Comparison of ENCODE assay signal across 10 mouse cellular contexts in genomic region chr19:6994489-6994888, GRCm38 (mm10). TPM values are rescaled to one million over a fixed set of nuclear protein-coding genes. Genes with fewer than 3 reads are reported as not detected.
A peak's percentile ranks its signal among the peaks of the same experiment; 100 is the strongest.
DNase-seq lines count a peak whose midpoint lies in the region; ATAC-seq and TF ChIP-seq lines count a peak whose summit lies in the region.
"Had no signal": no experiment of that assay in that cellular context is flagged by ENCODE, and none has a peak within 500 bp of the region (broad histone marks: within the 10 kb centered on the region; RNA-seq: fewer than 3 reads in every experiment).

No protein-coding gene starts in this region.

- no peaks in the 10 kb centered on the region for H3K27me3 ChIP-seq in forebrain, embryonic 13.5 days
- H3K27me3 ChIP-seq in forebrain, embryonic 12.5 days: no peaks in the 10 kb centered on the region
- H3K27me3 ChIP-seq in kidney, postnatal 0 days (ENCODE audit: insufficient read depth, low read length): no peaks in the 10 kb centered on the region
- H3K27me3 ChIP-seq in embryonic facial prominence, embryonic 11.5 days (ENCODE audit: control insufficient read depth, insufficient read depth, low read length): no peaks in the 10 kb centered on the region
- no peaks in the 10 kb centered on the region for H3K27me3 ChIP-seq in liver, postnatal 0 days (ENCODE audit: insufficient read depth, low read length)

- peaks cover 51% of the 10 kb centered on the region for H3K4me1 ChIP-seq in forebrain, embryonic 13.5 days
- peaks cover 49% of the 10 kb centered on the region for H3K4me1 ChIP-seq in forebrain, embryonic 12.5 days
- peaks cover 31% of the 10 kb centered on the region for H3K4me1 ChIP-seq in kidney, postnatal 0 days (replicated peaks; ENCODE audit: insufficient read depth, low read length)
- H3K4me1 ChIP-seq in embryonic facial prominence, embryonic 11.5 days (ENCODE audit: control insufficient read depth, insufficient read depth, low read length): peaks cover 12% of the 10 kb centered on the region
- H3K4me1 ChIP-seq in liver, postnatal 0 days (ENCODE audit: insufficient read depth): peaks cover 34% of the 10 kb centered on the region

- H3K4me2 ChIP-seq in forebrain, embryonic 13.5 days: peak overlapping the region; percentile 83; the same call in 1 of the 2 replicates
- H3K4me2 ChIP-seq in forebrain, embryonic 12.5 days: no peak overlapping the region
- H3K4me2 ChIP-seq in kidney, postnatal 0 days (ENCODE audit: low read length): peak overlapping the region; percentile 90
- H3K4me2 ChIP-seq in embryonic facial prominence, embryonic 11.5 days (ENCODE audit: low read depth, low read length): no peak overlapping the region
- H3K4me2 ChIP-seq in liver, postnatal 0 days (ENCODE audit: low read depth, low read length): peak overlapping the region; percentile 95; the same call in 1 of the 2 replicates

- no peak for TF ChIP-seq EP300 in liver, postnatal 0 days (IDR thresholded peaks at IDR 0.05; ENCODE audit: low read depth)

- no peak for TF ChIP-seq CTCF in kidney, postnatal 0 days (IDR thresholded peaks at IDR 0.05; ENCODE audit: low read depth)
- TF ChIP-seq CTCF in liver, postnatal 0 days (IDR thresholded peaks at IDR 0.05; ENCODE audit: low read depth): no peak

- peaks cover 15% of the 10 kb centered on the region for H3K36me3 ChIP-seq in forebrain, embryonic 13.5 days (ENCODE audit: poor library complexity, severe bottlenecking)
- H3K36me3 ChIP-seq in forebrain, embryonic 12.5 days (replicated peaks): peaks cover 11% of the 10 kb centered on the region
- peaks cover 7% of the 10 kb centered on the region; the same call in 1 of the 2 replicates for H3K36me3 ChIP-seq in kidney, postnatal 0 days (ENCODE audit: insufficient read depth, low read length)
- peaks cover 3% of the 10 kb centered on the region for H3K36me3 ChIP-seq in embryonic facial prominence, embryonic 11.5 days (replicated peaks; ENCODE audit: control insufficient read depth, insufficient read depth, low read depth, low read length)
- H3K36me3 ChIP-seq in liver, postnatal 0 days (replicated peaks; ENCODE audit: insufficient read depth, low read length): peaks cover 15% of the 10 kb centered on the region

- no peak for ATAC-seq in forebrain, embryonic 13.5 days
- no peak for ATAC-seq in forebrain, embryonic 12.5 days (ENCODE audit: low FRiP score)
- no peak for ATAC-seq in kidney, postnatal 0 days (replicated peaks; ENCODE audit: low FRiP score, low read depth)
- no peak for ATAC-seq in embryonic facial prominence, embryonic 11.5 days (replicated peaks; ENCODE audit: insufficient number of reproducible peaks, low FRiP score, low TSS enrichment, low read depth)
- no peak for ATAC-seq in liver, postnatal 0 days
- ATAC-seq: CD4-positive, CD25-positive, alpha-beta regulatory T cell, adult 4 months had no signal

- no peak for DNase-seq in kidney, postnatal 0 days (ENCODE audit: low spot score)
- DNase-seq in kidney, postnatal 36 days: no peak
- no peak for DNase-seq in embryonic facial prominence, embryonic 11.5 days (ENCODE audit: low spot score)
- no peak for DNase-seq in liver, postnatal 0 days
- DNase-seq in gastrocnemius, postnatal 10 days: no peak
- no peak for DNase-seq in ovary, postnatal 10 days (ENCODE audit: low spot score)
- DNase-seq: lung, postnatal 14 days had no signal

- H3K4me3 ChIP-seq in forebrain, embryonic 13.5 days: peak overlapping the region; percentile 64; the same call in 1 of the 2 replicates
- H3K4me3 ChIP-seq in forebrain, embryonic 12.5 days (replicated peaks): no peak overlapping the region
- H3K4me3 ChIP-seq in kidney, postnatal 0 days (replicated peaks; ENCODE audit: low read depth, low read length): 0 out of 2 replicates have a peak overlapping the region, but pooled peaks have one; percentile 3
- H3K4me3 ChIP-seq in embryonic facial prominence, embryonic 11.5 days (ENCODE audit: low read depth, low read length): no peak overlapping the region
- H3K4me3 ChIP-seq in liver, postnatal 0 days (ENCODE audit: low read depth, low read length): no peak overlapping the region

- no peak overlapping the region for H3K27ac ChIP-seq in forebrain, embryonic 13.5 days
- no peak overlapping the region for H3K27ac ChIP-seq in forebrain, embryonic 12.5 days
- H3K27ac ChIP-seq in kidney, postnatal 0 days: no peak overlapping the region
- no peak overlapping the region for H3K27ac ChIP-seq in embryonic facial prominence, embryonic 11.5 days (replicated peaks; ENCODE audit: low read depth, low read length)
- no peak overlapping the region for H3K27ac ChIP-seq in liver, postnatal 0 days (ENCODE audit: low read depth)

- no peak overlapping the region for H3K9ac ChIP-seq in forebrain, embryonic 13.5 days
- no peak overlapping the region for H3K9ac ChIP-seq in forebrain, embryonic 12.5 days
- no peak overlapping the region for H3K9ac ChIP-seq in kidney, postnatal 0 days (ENCODE audit: low read depth, low read length)
- peak overlapping the region; percentile 13 for H3K9ac ChIP-seq in embryonic facial prominence, embryonic 11.5 days (replicated peaks; ENCODE audit: low read length)
- no peak overlapping the region for H3K9ac ChIP-seq in liver, postnatal 0 days (replicated peaks)

- no peaks in the 10 kb centered on the region for H3K9me3 ChIP-seq in forebrain, embryonic 13.5 days (replicated peaks)
- no peaks in the 10 kb centered on the region for H3K9me3 ChIP-seq in forebrain, embryonic 12.5 days
- H3K9me3 ChIP-seq in kidney, postnatal 0 days (replicated peaks; ENCODE audit: low read length): no peaks in the 10 kb centered on the region
- H3K9me3 ChIP-seq in embryonic facial prominence, embryonic 11.5 days (replicated peaks; ENCODE audit: control insufficient read depth, low read length): no peaks in the 10 kb centered on the region
- H3K9me3 ChIP-seq in liver, postnatal 0 days (ENCODE audit: low read length): no peaks in the 10 kb centered on the region

- 84% methylated on average over 8 of the region's 8 CpGs for WGBS in forebrain, embryonic 13.5 days
- WGBS in forebrain, embryonic 12.5 days: 91% methylated on average over 8 of the region's 8 CpGs
- WGBS in kidney, postnatal 0 days: 64% methylated on average over 8 of the region's 8 CpGs
- 86% methylated on average over 8 of the region's 8 CpGs for WGBS in embryonic facial prominence, embryonic 11.5 days
- 91% methylated on average over 8 of the region's 8 CpGs for WGBS in liver, postnatal 0 days (ENCODE audit: insufficient replicate concordance)

RNA-seq across cellular contexts. Expression of gene Nudt22, which starts 1.4 kb away (rescaled TPM):
- 19.1 TPM in 2 replicates for polyA plus RNA-seq in forebrain, embryonic 13.5 days (2015; fragmentation: Nextera tagmentation; extraction: Ambion mirVana)
- 13.6 and 16.2 TPM in 2 replicates for polyA plus RNA-seq in forebrain, embryonic 12.5 days (2016; fragmentation: Nextera tagmentation; extraction: Ambion mirVana)
- polyA plus RNA-seq in kidney, postnatal 0 days (2015; fragmentation: Nextera tagmentation; extraction: Ambion mirVana): 39.0 and 40.8 TPM in 2 replicates
- 19.5 and 19.6 TPM in 2 replicates for polyA plus RNA-seq in embryonic facial prominence, embryonic 11.5 days (2014; fragmentation: Nextera tagmentation; extraction: Ambion mirVana)
- 11.6 and 14.5 TPM in 2 replicates for polyA plus RNA-seq in liver, postnatal 0 days (2015; fragmentation: Nextera tagmentation; extraction: Ambion mirVana)
- total RNA-seq in gastrocnemius, postnatal 10 days (2021): 10 to 100 TPM; 16.6 to 21.4 TPM

RNA-seq across cellular contexts. Expression of gene Trpt1, which starts 1.4 kb away (rescaled TPM):
- polyA plus RNA-seq in forebrain, embryonic 13.5 days (2015; fragmentation: Nextera tagmentation; extraction: Ambion mirVana): 15.2 and 16.9 TPM in 2 replicates
- 11.9 and 13.8 TPM in 2 replicates for polyA plus RNA-seq in forebrain, embryonic 12.5 days (2016; fragmentation: Nextera tagmentation; extraction: Ambion mirVana)
- 14.5 and 14.7 TPM in 2 replicates for polyA plus RNA-seq in kidney, postnatal 0 days (2015; fragmentation: Nextera tagmentation; extraction: Ambion mirVana)
- polyA plus RNA-seq in embryonic facial prominence, embryonic 11.5 days (2014; fragmentation: Nextera tagmentation; extraction: Ambion mirVana): 8.0 and 11.7 TPM in 2 replicates
- polyA plus RNA-seq in liver, postnatal 0 days (2015; fragmentation: Nextera tagmentation; extraction: Ambion mirVana): 2.9 and 4.1 TPM in 2 replicates
- 10 to 100 TPM; 19.1 to 20.8 TPM for total RNA-seq in gastrocnemius, postnatal 10 days (2021)

RNA-seq across cellular contexts. Expression of gene Dnajc4, which starts 2.1 kb away (rescaled TPM):
- polyA plus RNA-seq in forebrain, embryonic 13.5 days (2015; fragmentation: Nextera tagmentation; extraction: Ambion mirVana): 19.1 and 19.8 TPM in 2 replicates
- polyA plus RNA-seq in forebrain, embryonic 12.5 days (2016; fragmentation: Nextera tagmentation; extraction: Ambion mirVana): 15.0 and 18.8 TPM in 2 replicates
- 30.7 and 32.1 TPM in 2 replicates for polyA plus RNA-seq in kidney, postnatal 0 days (2015; fragmentation: Nextera tagmentation; extraction: Ambion mirVana)
- 16.1 and 18.0 TPM in 2 replicates for polyA plus RNA-seq in embryonic facial prominence, embryonic 11.5 days (2014; fragmentation: Nextera tagmentation; extraction: Ambion mirVana)
- polyA plus RNA-seq in liver, postnatal 0 days (2015; fragmentation: Nextera tagmentation; extraction: Ambion mirVana): 10.9 and 11.2 TPM in 2 replicates
- total RNA-seq in gastrocnemius, postnatal 10 days (2021): 10 to 100 TPM; 32.5 to 33.9 TPM

RNA-seq across cellular contexts. Expression of gene Vegfb, which starts 7.0 kb away (rescaled TPM):
- 33.4 and 34.6 TPM in 2 replicates for polyA plus RNA-seq in forebrain, embryonic 13.5 days (2015; fragmentation: Nextera tagmentation; extraction: Ambion mirVana)
- polyA plus RNA-seq in forebrain, embryonic 12.5 days (2016; fragmentation: Nextera tagmentation; extraction: Ambion mirVana): 40.0 and 42.1 TPM in 2 replicates
- polyA plus RNA-seq in kidney, postnatal 0 days (2015; fragmentation: Nextera tagmentation; extraction: Ambion mirVana): 52.8 and 56.6 TPM in 2 replicates
- 26.7 and 30.5 TPM in 2 replicates for polyA plus RNA-seq in embryonic facial prominence, embryonic 11.5 days (2014; fragmentation: Nextera tagmentation; extraction: Ambion mirVana)
- polyA plus RNA-seq in liver, postnatal 0 days (2015; fragmentation: Nextera tagmentation; extraction: Ambion mirVana): 11.9 and 13.7 TPM in 2 replicates
- 10 to 100 TPM; 73.4 to 94.4 TPM for total RNA-seq in gastrocnemius, postnatal 10 days (2021)

RNA-seq across cellular contexts. Expression of gene Fkbp2, which starts 14.2 kb away (rescaled TPM):
- polyA plus RNA-seq in forebrain, embryonic 13.5 days (2015; fragmentation: Nextera tagmentation; extraction: Ambion mirVana): 86.9 and 97.9 TPM in 2 replicates
- 76.9 and 79.8 TPM in 2 replicates for polyA plus RNA-seq in forebrain, embryonic 12.5 days (2016; fragmentation: Nextera tagmentation; extraction: Ambion mirVana)
- polyA plus RNA-seq in kidney, postnatal 0 days (2015; fragmentation: Nextera tagmentation; extraction: Ambion mirVana): 128 and 129 TPM in 2 replicates
- polyA plus RNA-seq in embryonic facial prominence, embryonic 11.5 days (2014; fragmentation: Nextera tagmentation; extraction: Ambion mirVana): 65.1 and 65.2 TPM in 2 replicates
- polyA plus RNA-seq in liver, postnatal 0 days (2015; fragmentation: Nextera tagmentation; extraction: Ambion mirVana): 78.5 and 79.0 TPM in 2 replicates
- 10 to 100 TPM; 16.6 to 23.3 TPM for total RNA-seq in gastrocnemius, postnatal 10 days (2021)

Comparison
In these comparisons a context has a peak if more than half of its experiments do, and no peak if none do; other contexts are left out.
1. H3K4me2 ChIP-seq: peak in forebrain, embryonic 13.5 days (single experiment), kidney, postnatal 0 days (single experiment) and liver, postnatal 0 days (single experiment); none in forebrain, embryonic 12.5 days (single experiment) and embryonic facial prominence, embryonic 11.5 days (single experiment).
2. H3K4me3 ChIP-seq: peak in forebrain, embryonic 13.5 days (single experiment) and kidney, postnatal 0 days (single experiment); none in forebrain, embryonic 12.5 days (single experiment), embryonic facial prominence, embryonic 11.5 days (single experiment) and liver, postnatal 0 days (single experiment).